Mouse (Mus musculus): Measurements from ENCODE around the gene Ano1.

- TF ChIP-seq CTCF (IDR thresholded peaks at IDR 0.05; ENCODE audit: low read depth), result no peak
- no peak for TF ChIP-seq EP300 (IDR thresholded peaks at IDR 0.05; ENCODE audit: low read depth)
These were observed 4.0 kb upstream of the Ano1 start for GRCm38 (mm10) chr7:144755511-144756378.

Data from liver, embryonic 14.5 days (tissue).